Mouse (Mus musculus) CH12.LX (cell line): ENCODE results near the gene Mgat5.

Source experiments
- BHLHE40 ChIP-seq: IDR thresholded peaks from 2 replicates; pipeline ENCODE4 v1.6.1; 2011; ENCODE audit warnings: mild to moderate bottlenecking, low read depth, low read length, improper control_type of control experiment
- CTCF ChIP-seq, 2 experiments: IDR thresholded peaks in 1 of 2; conservative IDR thresholded peaks in 1 of 2; 2 replicates each; pipeline ENCODE4 v1.5.1; 2011 to 2012; ENCODE audit warnings: low read depth in 2 of 2, low read length in 2 of 2, improper control_type of control experiment in 1 of 2, inconsistent platforms in 1 of 2, mild to moderate bottlenecking in 1 of 2, moderate library complexity in 1 of 2
- MAFK ChIP-seq: IDR thresholded peaks from 2 replicates; pipeline ENCODE4 v1.6.1; 2011; ENCODE audit warnings: low read length, improper control_type of control experiment; ENCODE audit not compliant: insufficient replicate concordance
- MEF2A ChIP-seq: IDR thresholded peaks from 2 replicates; pipeline ENCODE4 v1.6.1; 2014; ENCODE audit warnings: low read depth, mild to moderate bottlenecking, inconsistent platforms, low read length, improper control_type of control experiment, borderline replicate concordance
- MXI1 ChIP-seq: IDR thresholded peaks from 2 replicates; pipeline ENCODE4 v1.6.1; 2011; ENCODE audit warnings: mild to moderate bottlenecking, low read depth, low read length, improper control_type of control experiment
- POLR2A ChIP-seq: IDR thresholded peaks from 2 replicates; pipeline ENCODE4 v1.6.1; 2011; ENCODE audit warnings: low read depth, mild to moderate bottlenecking, improper control_type of control experiment, low read length
- SIN3A ChIP-seq: IDR thresholded peaks from 2 replicates; pipeline ENCODE4 v1.6.1; 2012; ENCODE audit warnings: low read length, improper control_type of control experiment, inconsistent platforms
- UBTF ChIP-seq: IDR thresholded peaks from 2 replicates; pipeline ENCODE4 v1.6.1; 2012; ENCODE audit warnings: low read depth, mild to moderate bottlenecking, inconsistent platforms, low read length, improper control_type of control experiment, moderate library complexity
- ZKSCAN1 ChIP-seq: IDR thresholded peaks from 2 replicates; pipeline ENCODE4 v1.6.1; 2012; ENCODE audit warnings: low read depth, inconsistent platforms, low read length, improper control_type of control experiment, borderline replicate concordance

- TF ChIP-seq ZKSCAN1 (no peak), SIN3A (no peak), POLR2A (no peak), CTCF (conservative IDR thresholded peaks at IDR 0.05 in 1 of 2, IDR thresholded peaks at IDR 0.05 in 1 of 2; ENCODE audit: low read depth in 2 of 2, low read length in 2 of 2) (no peak), UBTF (no peak), BHLHE40 (no peak), MEF2A (no peak), MAFK (no peak), MXI1 (no peak)
Observed at GRCm38 (mm10) chr1:127352131-127352793, 147.4 kb downstream of the Mgat5 start.
